Mouse (Mus musculus): Measurements from ENCODE around the gene Eef1akmt1.

DNA sequence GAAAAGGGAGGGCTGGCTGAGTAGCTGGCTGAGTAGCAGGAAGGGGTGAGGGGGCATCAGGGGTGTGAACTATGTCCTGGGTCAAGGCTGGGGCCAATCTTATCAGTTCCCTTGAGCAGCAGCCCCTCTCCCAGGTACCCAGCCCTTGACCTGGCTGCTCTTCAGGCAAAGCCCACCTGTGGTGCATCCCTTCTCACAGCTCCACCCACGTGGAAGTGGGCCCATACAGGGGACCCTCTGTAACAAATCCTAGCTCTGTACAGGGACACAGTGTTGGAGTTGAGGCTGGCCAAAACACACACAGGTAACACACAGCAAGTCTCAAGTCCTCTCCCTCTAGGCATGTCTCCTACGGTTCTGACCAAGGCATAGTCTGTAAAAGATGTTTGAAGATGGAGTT lies 43.8 kb downstream of the Eef1akmt1 start:
- TF ChIP-seq CTCF (IDR thresholded peaks at IDR 0.05; ENCODE audit: borderline replicate concordance, insufficient read depth, low read depth, low read length) (no peak), POLR2A (IDR thresholded peaks at IDR 0.05; ENCODE audit: borderline replicate concordance, insufficient read depth, low read length) (no peak)

Data from cerebellum, adult 2 months (tissue).